Mouse (Mus musculus) spleen, adult 2 months (tissue): ENCODE results near the gene Myh14.

ENCODE experiments used
- CTCF ChIP-seq: fragments of 200-500 bp; IDR thresholded peaks from 2 replicates; pipeline ENCODE4 v1.5.1; 2011; ENCODE audit warnings: mild to moderate bottlenecking, inconsistent platforms; ENCODE audit not compliant: insufficient read depth, insufficient read length, insufficient replicate concordance; ENCODE audit errors: extremely low read depth
- POLR2A ChIP-seq: fragments of 200-500 bp; IDR thresholded peaks from 2 replicates; pipeline ENCODE4 v1.6.1; 2011; ENCODE audit warnings: low read depth, low read length, inconsistent platforms

GRCm38 (mm10) chr7:44625241-44626067, 45.2 kb downstream of the Myh14 start:
- TF ChIP-seq CTCF (no peak), POLR2A (no peak)
